Mouse (Mus musculus) heart, adult 11 months (tissue): ENCODE data around the gene Kansl3.

ENCODE experiments used
- DNase-seq: peaks from one replicate; pipeline ENCODE4 v3.0.0; 2022

Gene Kansl3

GRCm38 (mm10) chr1:36368969-36369645 is at the start of gene Kansl3:
Kansl3 (minus strand) TSS chr1:36369181.
- peak; percentile 99 for DNase-seq

- peak; percentile 81 for DNase-seq
These were observed 35.5 kb upstream of the Kansl3 start for GRCm38 (mm10) chr1:36404531-36404930.

GRCm38 (mm10) chr1:36401509-36401908 is 32.5 kb upstream of the Kansl3 start:
- no peak for DNase-seq

- DNase-seq: no peak
These were observed 28.1 kb upstream of the Kansl3 start for GRCm38 (mm10) chr1:36397041-36397440.

- no peak for DNase-seq
These were observed 10.6 kb upstream of the Kansl3 start for GRCm38 (mm10) chr1:36379582-36379981.

GRCm38 (mm10) chr1:36378880-36379279 is 9.9 kb upstream of the Kansl3 start:
- DNase-seq: no peak

GRCm38 (mm10) chr1:36371934-36372845 is 3.2 kb upstream of the Kansl3 start, which contains the start of gene Fer1l5:
Fer1l5 (plus strand) TSS chr1:36372291.
- DNase-seq: peak; percentile 76

- DNase-seq: peak; percentile 56
These were observed 1.9 kb upstream of the Kansl3 start for GRCm38 (mm10) chr1:36370918-36371317.

- peak; percentile 91 for DNase-seq
These were observed 641 bp downstream of the Kansl3 start for GRCm38 (mm10) chr1:36368112-36368968.

- peak; percentile 90 for DNase-seq
These were observed 1.3 kb downstream of the Kansl3 start for GRCm38 (mm10) chr1:36367698-36368097.

GRCm38 (mm10) chr1:36356955-36357695 is 11.9 kb downstream of the Kansl3 start:
- no peak for DNase-seq

GRCm38 (mm10) chr1:36352351-36352750 is 16.6 kb downstream of the Kansl3 start:
- no peak for DNase-seq

- no peak for DNase-seq
These were observed 26.4 kb downstream of the Kansl3 start for GRCm38 (mm10) chr1:36342547-36342946.

- DNase-seq: no peak
These were observed 35.8 kb downstream of the Kansl3 start for GRCm38 (mm10) chr1:36332955-36333887.

- no peak for DNase-seq
These were observed 37.2 kb downstream of the Kansl3 start for GRCm38 (mm10) chr1:36331743-36332142.

- no peak for DNase-seq
These were observed 42.2 kb downstream of the Kansl3 start for GRCm38 (mm10) chr1:36326815-36327214.

- DNase-seq: no peak
These were observed 43.1 kb downstream of the Kansl3 start for GRCm38 (mm10) chr1:36325900-36326321.

GRCm38 (mm10) chr1:36323746-36324448 is 45.1 kb downstream of the Kansl3 start:
- DNase-seq: peak; percentile 95

- no peak for DNase-seq
These were observed 45.9 kb downstream of the Kansl3 start for GRCm38 (mm10) chr1:36323076-36323475.
